Mouse (Mus musculus): ENCODE measurements at regions not wholly inside any gene's neighbourhood (a gene's known extent, or its start where the extent isn't known, plus 50 kb on each side); places are given as distances from the start of the nearest gene placed in this dataset.
"Not testable (repeated sequence)": the region's sequence is repeated elsewhere in the genome, so short reads cannot be mapped to it uniquely, and the experiment has no call there.

- not testable (repeated sequence) for DNase-seq (ENCODE audit: low read depth, low spot score)
Measured at GRCm38 (mm10) chr4:7234537-7234936, 1004.3 kb downstream of the Car8 start.

- no peak for DNase-seq (ENCODE audit: low read depth, low spot score)
Measured at GRCm38 (mm10) chr4:7228980-7229379, 1009.9 kb downstream of the Car8 start.

GRCm38 (mm10) chr4:7222922-7223321 is 1015.9 kb downstream of the Car8 start:
- no peak for DNase-seq (ENCODE audit: low read depth, low spot score)

GRCm38 (mm10) chr4:7220426-7220825 is 1018.4 kb downstream of the Car8 start:
- no peak for DNase-seq (ENCODE audit: low read depth, low spot score)

- DNase-seq (ENCODE audit: low read depth, low spot score), result peak; percentile 38
Measured at GRCm38 (mm10) chr4:7215048-7216030, 1023.5 kb downstream of the Car8 start.

GRCm38 (mm10) chr4:7206987-7207386 is 1031.9 kb downstream of the Car8 start:
- no peak for DNase-seq (ENCODE audit: low read depth, low spot score)

- no peak for DNase-seq (ENCODE audit: low read depth, low spot score)
Measured at GRCm38 (mm10) chr4:7201816-7202215, 1037.0 kb downstream of the Car8 start.

- no peak for DNase-seq (ENCODE audit: low read depth, low spot score)
Measured at GRCm38 (mm10) chr4:7199941-7200340, 1038.9 kb downstream of the Car8 start.

GRCm38 (mm10) chr4:7199052-7199451 is 1039.8 kb downstream of the Car8 start:
- DNase-seq (ENCODE audit: low read depth, low spot score), result no peak

GRCm38 (mm10) chr4:7196570-7196969 is 1042.3 kb downstream of the Car8 start:
- DNase-seq (ENCODE audit: low read depth, low spot score), result no peak

GRCm38 (mm10) chr4:7195619-7196018 is 1043.2 kb downstream of the Car8 start:
- no peak for DNase-seq (ENCODE audit: low read depth, low spot score)

- DNase-seq (ENCODE audit: low read depth, low spot score), result no peak
Measured at GRCm38 (mm10) chr4:7191912-7192311, 1046.9 kb downstream of the Car8 start.

- no peak for DNase-seq (ENCODE audit: low read depth, low spot score)
Measured at GRCm38 (mm10) chr4:7191228-7191627, 1047.6 kb downstream of the Car8 start.

- DNase-seq (ENCODE audit: low read depth, low spot score), result no peak
Measured at GRCm38 (mm10) chr4:7175030-7175429, 1063.8 kb downstream of the Car8 start.

- no peak for DNase-seq (ENCODE audit: low read depth, low spot score)
Measured at GRCm38 (mm10) chr4:7172528-7173306, 1066.1 kb downstream of the Car8 start.

GRCm38 (mm10) chr4:7171637-7172417 is 1067.0 kb downstream of the Car8 start:
- no peak for DNase-seq (ENCODE audit: low read depth, low spot score)

- no peak for DNase-seq (ENCODE audit: low read depth, low spot score)
Measured at GRCm38 (mm10) chr4:7161411-7161810, 1077.4 kb downstream of the Car8 start.

GRCm38 (mm10) chr4:7157883-7158282 is 1081.0 kb downstream of the Car8 start:
- DNase-seq (ENCODE audit: low read depth, low spot score), result no peak

GRCm38 (mm10) chr4:7154256-7154655 is 1084.6 kb downstream of the Car8 start:
- DNase-seq (ENCODE audit: low read depth, low spot score), result no peak

GRCm38 (mm10) chr4:7153835-7154234 is 1085.0 kb downstream of the Car8 start:
- DNase-seq (ENCODE audit: low read depth, low spot score), result no peak

GRCm38 (mm10) chr4:7145756-7146155 is 1093.1 kb downstream of the Car8 start:
- DNase-seq (ENCODE audit: low read depth, low spot score), result no peak

- DNase-seq (ENCODE audit: low read depth, low spot score), result no peak
Measured at GRCm38 (mm10) chr4:7144215-7144614, 1094.6 kb downstream of the Car8 start.

All from forelimb bud, embryonic 11.5 days (tissue).